Mouse (Mus musculus) cerebellum, postnatal 10 days (tissue): ENCODE results near the gene Trip4.
"Not testable (repeated sequence)": the region's sequence is repeated elsewhere in the genome, so short reads cannot be mapped to it uniquely, and the experiment has no call there.

Experiments used
- DNase-seq, 2 experiments: peaks; one replicate each; pipeline ENCODE4 v3.0.0; 2021; ENCODE audit warnings: mixed read lengths in 2 of 2

Gene Trip4

GRCm38 (mm10) chr9:65791846-65792245, 116.7 kb downstream of the Trip4 start:
- no peak for DNase-seq

GRCm38 (mm10) chr9:65791106-65791505, 117.5 kb downstream of the Trip4 start:
- peak; percentile 32 to 48 for DNase-seq

- DNase-seq = no peak
These were observed 118.8 kb downstream of the Trip4 start for GRCm38 (mm10) chr9:65789788-65790187.

- DNase-seq = peak; percentile 37 to 45
These were observed 120.0 kb downstream of the Trip4 start for GRCm38 (mm10) chr9:65788556-65788955.

- DNase-seq = peak in 1 of 2 experiments; percentile 39
These were observed 120.7 kb downstream of the Trip4 start for GRCm38 (mm10) chr9:65787829-65788344.

- peak; percentile 82 to 84 for DNase-seq
These were observed 121.5 kb downstream of the Trip4 start for GRCm38 (mm10) chr9:65786885-65787787.

GRCm38 (mm10) chr9:65785772-65786368, 122.7 kb downstream of the Trip4 start:
- DNase-seq = no peak

- not testable (repeated sequence) for DNase-seq
These were observed 129.0 kb downstream of the Trip4 start for GRCm38 (mm10) chr9:65779619-65780018.
